Mouse (Mus musculus) hindbrain, postnatal 0 days (tissue): ENCODE measurements around the gene Igf2r. TPM values are rescaled to one million over a fixed set of nuclear protein-coding genes. Genes with fewer than 3 reads are reported as not detected.
A peak's percentile ranks its signal among the peaks of the same experiment; 100 is the strongest.

Source experiments
- ATAC-seq: fragments of 200-750 bp; cut with Nextera tagmentation; 2 replicates; pipeline ENCODE4 v1.8.0; 2017; ENCODE audit warnings: mild to moderate bottlenecking, moderate TSS enrichment, moderate library complexity
- DNase-seq: peaks from one replicate; pipeline ENCODE4 v3.0.0-alpha.2; 2015; ENCODE audit warnings: low spot score
- H3K27ac ChIP-seq: fragments of 300-500 bp; sonication (generic); 2 replicates; pipeline ENCODE4 v1.5.1; 2014; ENCODE audit warnings: mild to moderate bottlenecking
- H3K27me3 ChIP-seq: fragments of 300-500 bp; sonication (generic); 2 replicates; pipeline ENCODE4 v1.6.1; 2014; ENCODE audit warnings: low read length, mixed read lengths; ENCODE audit not compliant: insufficient read depth
- H3K36me3 ChIP-seq: fragments of 300-500 bp; sonication (generic); 2 replicates; pipeline ENCODE4 v1.6.1; 2014; ENCODE audit warnings: low read length, mixed read lengths; ENCODE audit not compliant: insufficient read depth
- H3K4me1 ChIP-seq: fragments of 300-500 bp; sonication (generic); 2 replicates; pipeline ENCODE4 v1.6.1; 2014; ENCODE audit warnings: antibody characterized with exemption, low read length, mixed read lengths; ENCODE audit not compliant: insufficient read depth
- H3K4me2 ChIP-seq: fragments of 300-500 bp; sonication (generic); 2 replicates; pipeline ENCODE4 v1.6.1; 2014; ENCODE audit warnings: low read depth, mild to moderate bottlenecking, low read length, moderate library complexity, mixed read lengths
- H3K4me3 ChIP-seq: fragments of 300-500 bp; sonication (generic); 2 replicates; pipeline ENCODE4 v1.5.1; 2014; ENCODE audit warnings: low read length
- H3K9ac ChIP-seq: fragments of 300-500 bp; sonication (generic); replicated peaks from 2 replicates; pipeline ENCODE4 v1.6.1; 2014; ENCODE audit warnings: mild to moderate bottlenecking, low read length, moderate library complexity, mixed read lengths
- H3K9me3 ChIP-seq: fragments of 300-500 bp; sonication (generic); 2 replicates; pipeline ENCODE4 v1.6.1; 2016; ENCODE audit warnings: low read length, mixed read lengths
- CTCF ChIP-seq: IDR thresholded peaks from 2 replicates; pipeline ENCODE4 v1.5.1; 2016; ENCODE audit warnings: antibody characterized with exemption, control low read depth, low read depth
- WGBS: fragments of 180-500 bp; shearing (Covaris S2); extraction: QIAGEN DNeasy Blood & Tissue Kit; methylation state at CpG from one replicate; pipeline ENCODE4 v1.1.7; 2014; 5-methylcytosine and 5-hydroxymethylcytosine counted together
- polyA plus RNA-seq: library from polyadenylated mRNA; unstranded; fragments of >200 nt; fragmentation: Nextera tagmentation; extraction: Ambion mirVana; gene quantifications from 2 replicates; pipeline ENCODE4 v1.2.1, GENCODE M21; 2015
- total RNA-seq: library from RNA; depleted of rRNA; stranded (reverse); fragments of >200 nt; gene quantifications from 2 replicates; pipeline ENCODE4 v1.2.3, GENCODE M21; 2014

Igf2r gene
- total and polyA plus RNA-seq, 2 experiments from 2014 or later, result 4.7 to 30.7 TPM

GRCm38 (mm10) chr17:12717445-12717844 lies 52.0 kb downstream of the Igf2r start:
- 81% methylated on average over 4 of the region's 4 CpGs for WGBS
- Histone ChIP-seq H3K27ac (no peak overlapping the region), H3K9me3 (no peaks in the 10 kb centered on the region), H3K4me3 (no peak overlapping the region), H3K4me2 (no peak overlapping the region), H3K27me3 (no peaks in the 10 kb centered on the region), H3K4me1 (no peaks in the 10 kb centered on the region), H3K36me3 (peaks cover 37% of the 10 kb centered on the region), H3K9ac (no peak overlapping the region)
- TF ChIP-seq CTCF, result no peak
- DNase-seq (no peak), ATAC-seq (no peak)

GRCm38 (mm10) chr17:12715032-12715431 lies 54.4 kb downstream of the Igf2r start:
- DNase-seq (no peak), ATAC-seq (no peak)
- Histone ChIP-seq H3K4me2 (no peak overlapping the region), H3K27me3 (no peaks in the 10 kb centered on the region), H3K9ac (no peak overlapping the region), H3K4me1 (no peaks in the 10 kb centered on the region), H3K4me3 (no peak overlapping the region), H3K27ac (no peak overlapping the region), H3K36me3 (peaks cover 38% of the 10 kb centered on the region), H3K9me3 (no peaks in the 10 kb centered on the region)
- 87% methylated on average over 1 of the region's 1 CpGs for WGBS
- no peak for TF ChIP-seq CTCF

GRCm38 (mm10) chr17:12714080-12714561 lies 55.3 kb downstream of the Igf2r start:
- Histone ChIP-seq H3K9ac (no peak overlapping the region), H3K9me3 (no peaks in the 10 kb centered on the region), H3K4me3 (no peak overlapping the region), H3K4me1 (no peaks in the 10 kb centered on the region), H3K36me3 (peaks cover 40% of the 10 kb centered on the region), H3K27me3 (no peaks in the 10 kb centered on the region), H3K27ac (no peak overlapping the region), H3K4me2 (no peak overlapping the region)
- WGBS, result 80% methylated on average over 5 of the region's 5 CpGs
- no peak for ATAC-seq
- no peak for DNase-seq
- TF ChIP-seq CTCF, result peak; percentile 40

- no peak overlapping the region for H3K4me3 ChIP-seq
- no peaks in the 10 kb centered on the region for H3K4me1 ChIP-seq
- H3K4me2 ChIP-seq, result no peak overlapping the region
- no peak for DNase-seq
- no peak overlapping the region for H3K27ac ChIP-seq
- no peaks in the 10 kb centered on the region for H3K9me3 ChIP-seq
- TF ChIP-seq CTCF, result no peak
- H3K27me3 ChIP-seq, result no peaks in the 10 kb centered on the region
- WGBS, result 84% methylated on average over 3 of the region's 3 CpGs
- no peak for ATAC-seq
- peaks cover 42% of the 10 kb centered on the region for H3K36me3 ChIP-seq
- H3K9ac ChIP-seq, result no peak overlapping the region
These were observed 56.5 kb downstream of the Igf2r start for GRCm38 (mm10) chr17:12712993-12713392.

GRCm38 (mm10) chr17:12712191-12712590 lies 57.3 kb downstream of the Igf2r start:
- Histone ChIP-seq H3K27ac (no peak overlapping the region), H3K4me1 (no peaks in the 10 kb centered on the region), H3K27me3 (no peaks in the 10 kb centered on the region), H3K36me3 (peaks cover 42% of the 10 kb centered on the region), H3K9ac (no peak overlapping the region), H3K4me3 (no peak overlapping the region), H3K4me2 (no peak overlapping the region), H3K9me3 (no peaks in the 10 kb centered on the region)
- ATAC-seq (no peak), DNase-seq (no peak)
- no peak for TF ChIP-seq CTCF

GRCm38 (mm10) chr17:12710976-12711375 lies 58.5 kb downstream of the Igf2r start:
- TF ChIP-seq CTCF, result no peak
- H3K27ac ChIP-seq, result no peak overlapping the region
- DNase-seq (no peak), ATAC-seq (no peak)
- WGBS, result 100% methylated on average over 2 of the region's 2 CpGs
- peaks cover 35% of the 10 kb centered on the region for H3K36me3 ChIP-seq
- no peaks in the 10 kb centered on the region for H3K9me3 ChIP-seq
- H3K4me1 ChIP-seq, result no peaks in the 10 kb centered on the region
- H3K27me3 ChIP-seq, result no peaks in the 10 kb centered on the region
- H3K9ac ChIP-seq, result no peak overlapping the region
- H3K4me3 ChIP-seq, result no peak overlapping the region
- H3K4me2 ChIP-seq, result no peak overlapping the region

- Histone ChIP-seq H3K4me3 (no peak overlapping the region), H3K36me3 (peaks cover 31% of the 10 kb centered on the region), H3K27ac (no peak overlapping the region), H3K9me3 (no peaks in the 10 kb centered on the region), H3K9ac (no peak overlapping the region), H3K27me3 (no peaks in the 10 kb centered on the region), H3K4me1 (no peaks in the 10 kb centered on the region), H3K4me2 (no peak overlapping the region)
- TF ChIP-seq CTCF, result no peak
- DNase-seq (no peak), ATAC-seq (no peak)
- whole genome bisulfite sequencing, result 85% methylated on average over 13 of the region's 13 CpGs
These were observed 59.2 kb downstream of the Igf2r start for GRCm38 (mm10) chr17:12710050-12710780.
